Mouse (Mus musculus) spleen, adult 2 months (tissue): ENCODE measurements around the gene Mctp1. TPM values are rescaled to one million over a fixed set of nuclear protein-coding genes. Genes with fewer than 3 reads are reported as not detected.

Experiments
- DNase-seq, 2 experiments: peaks; one replicate each; pipeline versions ENCODE4 v3.0.0 to v3.0.0-alpha.2; 2012 to 2021; ENCODE audit warnings: low spot score in 2 of 2, low read depth in 1 of 2
- H3K27ac ChIP-seq: fragments of 200-500 bp; 2 replicates; pipeline ENCODE4 v1.5.1; 2012; ENCODE audit warnings: low read length, inconsistent platforms; ENCODE audit not compliant: insufficient read depth
- H3K27me3 ChIP-seq: fragments of 200-500 bp; 2 replicates; pipeline ENCODE4 v1.6.1; 2012; ENCODE audit warnings: mild to moderate bottlenecking, moderate library complexity, low read length, inconsistent platforms; ENCODE audit not compliant: control insufficient read depth, insufficient read depth
- H3K36me3 ChIP-seq: fragments of 200-500 bp; 2 replicates; pipeline ENCODE4 v1.6.1; 2012; ENCODE audit warnings: mild to moderate bottlenecking, low read length, inconsistent platforms; ENCODE audit not compliant: control insufficient read depth, insufficient read depth
- H3K4me1 ChIP-seq: fragments of 200-500 bp; 2 replicates; pipeline ENCODE4 v1.6.1; 2011; ENCODE audit warnings: inconsistent platforms; ENCODE audit not compliant: control insufficient read depth, insufficient read depth, insufficient read length
- H3K4me3 ChIP-seq: fragments of 200-500 bp; 2 replicates; pipeline ENCODE4 v1.5.1; 2011; ENCODE audit warnings: mild to moderate bottlenecking, inconsistent platforms; ENCODE audit not compliant: insufficient read depth, insufficient read length; ENCODE audit errors: extremely low read depth
- CTCF ChIP-seq: fragments of 200-500 bp; IDR thresholded peaks from 2 replicates; pipeline ENCODE4 v1.5.1; 2011; ENCODE audit warnings: mild to moderate bottlenecking, inconsistent platforms; ENCODE audit not compliant: insufficient read depth, insufficient read length, insufficient replicate concordance; ENCODE audit errors: extremely low read depth
- POLR2A ChIP-seq: fragments of 200-500 bp; IDR thresholded peaks from 2 replicates; pipeline ENCODE4 v1.6.1; 2011; ENCODE audit warnings: low read depth, low read length, inconsistent platforms
- WGBS: fragments of 180-500 bp; shearing (Covaris S2); methylation state at CpG from one replicate; pipeline ENCODE4 v1.1.7; 2018; 5-methylcytosine and 5-hydroxymethylcytosine counted together
- polyA plus RNA-seq: library from polyadenylated mRNA; depleted of rRNA; stranded (reverse); fragments of >200 nt; gene quantifications from 2 replicates; pipeline ENCODE4 v1.2.3, GENCODE M21; 2012

Gene Mctp1
- polyA plus RNA-seq, 1 experiment, result 0.53 TPM

DNA sequence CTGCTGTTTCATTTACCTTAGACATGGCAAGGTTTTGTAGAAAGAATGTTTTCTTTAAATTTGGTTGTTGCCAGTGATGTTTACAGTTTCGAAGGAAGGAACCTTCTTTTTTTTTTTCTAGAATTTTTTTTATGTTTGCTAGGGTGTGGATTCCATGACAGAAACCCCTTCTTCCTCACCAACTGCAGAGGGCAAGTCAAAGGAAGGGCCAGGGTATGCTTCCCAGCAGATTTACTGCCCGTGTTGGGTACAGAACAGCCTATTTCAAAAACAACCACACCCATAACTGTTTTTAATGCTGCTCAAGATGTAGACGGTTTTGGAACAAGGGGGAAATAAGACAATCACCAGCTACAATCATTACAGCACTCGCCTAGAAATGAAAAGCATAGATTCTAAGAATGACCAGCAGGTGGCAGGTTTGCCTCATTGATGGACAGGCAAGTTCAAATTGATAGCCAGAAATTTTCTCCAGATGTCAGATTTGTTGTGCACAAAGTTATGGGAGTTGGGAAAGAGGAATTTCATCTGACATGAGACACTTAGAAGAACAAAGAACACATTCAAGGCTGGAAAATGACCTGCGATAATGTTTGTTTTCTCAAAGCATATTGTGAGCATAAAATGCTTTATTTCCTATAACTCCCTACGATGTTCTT lies 375.6 kb downstream of the Mctp1 start:
- DNase-seq, result peak in 1 of 2 experiments; percentile 0
- no peak overlapping the region for H3K4me3 ChIP-seq
- H3K36me3 ChIP-seq, result no peaks in the 10 kb centered on the region
- WGBS, result 51% methylated on average over 6 of the region's 6 CpGs
- no peak overlapping the region for H3K27ac ChIP-seq
- no peak for TF ChIP-seq CTCF
- no peak for TF ChIP-seq POLR2A
- no peaks in the 10 kb centered on the region for H3K4me1 ChIP-seq
- H3K27me3 ChIP-seq, result no peaks in the 10 kb centered on the region

DNA sequence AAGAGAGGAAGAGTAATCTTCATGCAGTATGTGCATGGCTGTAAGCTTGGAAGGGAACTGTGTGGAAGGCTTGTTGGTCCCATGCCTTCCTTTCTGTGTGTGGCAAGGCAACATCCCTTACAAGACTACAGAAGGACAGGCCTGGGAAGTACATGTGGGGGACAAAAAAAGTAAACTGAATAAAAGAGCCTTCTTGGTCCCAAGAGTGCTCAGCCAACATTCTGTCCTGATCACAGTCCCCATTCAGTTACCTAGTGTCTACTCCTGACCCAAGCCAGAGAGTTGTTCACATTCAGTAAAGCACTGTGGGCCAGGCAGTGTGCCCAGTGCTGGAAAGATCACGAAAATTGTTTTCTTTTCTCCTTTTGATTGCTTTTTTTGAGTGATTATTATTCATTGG lies 415.3 kb downstream of the Mctp1 start:
- DNase-seq, result no peak
- H3K4me1 ChIP-seq, result no peaks in the 10 kb centered on the region
- WGBS, result 86% methylated on average over 1 of the region's 1 CpGs
- H3K27me3 ChIP-seq, result no peaks in the 10 kb centered on the region
- H3K27ac ChIP-seq, result no peak overlapping the region
- no peak for TF ChIP-seq POLR2A
- TF ChIP-seq CTCF, result no peak
- H3K4me3 ChIP-seq, result no peak overlapping the region
- H3K36me3 ChIP-seq, result no peaks in the 10 kb centered on the region

GRCm38 (mm10) chr13:76801126-76801632 lies 416.8 kb downstream of the Mctp1 start:
- H3K27me3 ChIP-seq, result no peaks in the 10 kb centered on the region
- no peak for DNase-seq
- TF ChIP-seq CTCF (no peak), POLR2A (no peak)
- no peaks in the 10 kb centered on the region for H3K4me1 ChIP-seq
- H3K36me3 ChIP-seq, result no peaks in the 10 kb centered on the region
- no peak overlapping the region for H3K27ac ChIP-seq
- H3K4me3 ChIP-seq, result no peak overlapping the region
- 86% methylated on average over 6 of the region's 6 CpGs for WGBS

GRCm38 (mm10) chr13:76802051-76802728 lies 417.9 kb downstream of the Mctp1 start:
- Histone ChIP-seq H3K36me3 (no peaks in the 10 kb centered on the region), H3K4me3 (no peak overlapping the region), H3K4me1 (no peaks in the 10 kb centered on the region), H3K27ac (no peak overlapping the region), H3K27me3 (no peaks in the 10 kb centered on the region)
- no peak for TF ChIP-seq POLR2A
- no peak for TF ChIP-seq CTCF
- DNase-seq, result no peak
- 84% methylated on average over 3 of the region's 3 CpGs for WGBS

- Histone ChIP-seq H3K27me3 (no peaks in the 10 kb centered on the region), H3K4me3 (no peak overlapping the region), H3K27ac (no peak overlapping the region), H3K4me1 (no peaks in the 10 kb centered on the region), H3K36me3 (no peaks in the 10 kb centered on the region)
- TF ChIP-seq CTCF (no peak), POLR2A (no peak)
- no peak for DNase-seq
- WGBS, result 94% methylated on average over 9 of the region's 9 CpGs
These were observed 418.6 kb downstream of the Mctp1 start for GRCm38 (mm10) chr13:76802926-76803325.

DNA sequence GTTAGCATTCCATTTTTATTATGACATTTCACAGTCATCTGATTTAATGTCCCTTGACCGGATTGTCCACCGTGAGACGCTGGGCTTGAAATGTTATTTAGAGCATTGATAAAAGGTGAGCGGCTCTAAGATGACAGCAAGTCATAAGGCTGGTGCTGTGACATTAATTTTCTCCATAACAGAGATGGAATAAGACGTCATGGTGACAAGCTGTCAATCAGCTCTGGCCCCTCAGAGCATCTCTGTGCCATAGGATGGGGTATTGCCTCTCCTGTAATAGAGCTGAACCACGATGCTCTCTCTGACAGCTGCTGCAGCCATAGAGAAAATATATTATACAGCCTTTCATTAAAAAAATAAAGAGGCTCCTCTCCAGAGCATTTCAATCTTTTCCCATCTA lies 419.5 kb downstream of the Mctp1 start:
- Histone ChIP-seq H3K27ac (no peak overlapping the region), H3K4me1 (no peaks in the 10 kb centered on the region), H3K4me3 (no peak overlapping the region), H3K36me3 (no peaks in the 10 kb centered on the region), H3K27me3 (no peaks in the 10 kb centered on the region)
- no peak for TF ChIP-seq POLR2A
- no peak for TF ChIP-seq CTCF
- DNase-seq, result no peak
- 84% methylated on average over 6 of the region's 6 CpGs for WGBS

- H3K4me3 ChIP-seq, result no peak overlapping the region
- 87% methylated on average over 1 of the region's 1 CpGs for WGBS
- no peaks in the 10 kb centered on the region for H3K27me3 ChIP-seq
- no peaks in the 10 kb centered on the region; the same call in 1 of the 2 replicates for H3K4me1 ChIP-seq
- no peak overlapping the region for H3K27ac ChIP-seq
- DNase-seq, result no peak
- no peaks in the 10 kb centered on the region for H3K36me3 ChIP-seq
- TF ChIP-seq POLR2A (no peak), CTCF (no peak)
These were observed 424.6 kb downstream of the Mctp1 start for GRCm38 (mm10) chr13:76808871-76809390.
